Mouse (Mus musculus) cerebellum, postnatal 25 days (tissue): ENCODE data around the gene Sorbs1.

Source experiments
- DNase-seq, 2 experiments: peaks; one replicate each; pipeline ENCODE4 v3.0.0; 2021; ENCODE audit warnings: mixed read lengths in 2 of 2

The Sorbs1 gene

DNA sequence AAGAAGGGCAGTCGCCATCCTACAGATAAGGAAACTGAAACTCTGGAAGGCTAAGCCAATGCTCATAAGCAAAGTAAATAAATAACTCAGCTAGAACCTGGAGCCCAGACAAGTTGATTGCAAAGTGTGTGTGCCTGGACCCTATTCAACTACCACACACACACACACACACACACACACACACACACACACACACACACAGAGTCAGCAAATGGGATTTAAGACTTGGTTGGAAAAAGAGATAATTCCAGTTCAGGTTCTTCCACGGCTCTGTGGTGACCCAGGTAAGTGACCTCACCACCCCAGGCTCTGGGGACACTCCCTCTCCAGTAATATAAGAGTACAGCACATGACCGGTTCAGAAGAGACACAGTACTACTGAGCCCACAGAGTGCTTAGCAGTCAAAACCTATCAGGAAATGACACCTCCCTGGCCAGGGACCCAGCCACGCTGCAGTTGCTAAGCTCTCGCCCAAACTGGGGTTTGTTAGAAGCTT lies 36.1 kb downstream of the Sorbs1 start:
- no peak for DNase-seq

DNA sequence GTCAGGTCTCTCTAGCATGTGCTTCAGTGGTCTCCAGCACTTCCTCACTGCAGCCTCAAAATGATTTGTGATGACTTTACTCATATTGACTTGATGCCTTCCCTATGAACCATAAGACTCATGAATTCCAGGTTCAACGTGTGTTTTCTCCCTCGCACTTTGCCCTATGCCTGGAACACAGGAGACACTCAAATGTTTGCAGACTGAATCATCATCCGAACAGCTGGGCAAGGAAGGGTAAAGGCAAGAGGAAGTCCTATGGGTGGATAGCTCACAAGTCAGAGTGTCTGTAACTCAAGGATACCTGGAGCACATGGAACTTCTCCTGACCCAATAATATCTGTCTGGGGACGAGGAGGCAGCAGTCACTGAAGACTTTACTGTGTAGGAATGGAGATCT lies 37.1 kb downstream of the Sorbs1 start:
- no peak for DNase-seq

DNA sequence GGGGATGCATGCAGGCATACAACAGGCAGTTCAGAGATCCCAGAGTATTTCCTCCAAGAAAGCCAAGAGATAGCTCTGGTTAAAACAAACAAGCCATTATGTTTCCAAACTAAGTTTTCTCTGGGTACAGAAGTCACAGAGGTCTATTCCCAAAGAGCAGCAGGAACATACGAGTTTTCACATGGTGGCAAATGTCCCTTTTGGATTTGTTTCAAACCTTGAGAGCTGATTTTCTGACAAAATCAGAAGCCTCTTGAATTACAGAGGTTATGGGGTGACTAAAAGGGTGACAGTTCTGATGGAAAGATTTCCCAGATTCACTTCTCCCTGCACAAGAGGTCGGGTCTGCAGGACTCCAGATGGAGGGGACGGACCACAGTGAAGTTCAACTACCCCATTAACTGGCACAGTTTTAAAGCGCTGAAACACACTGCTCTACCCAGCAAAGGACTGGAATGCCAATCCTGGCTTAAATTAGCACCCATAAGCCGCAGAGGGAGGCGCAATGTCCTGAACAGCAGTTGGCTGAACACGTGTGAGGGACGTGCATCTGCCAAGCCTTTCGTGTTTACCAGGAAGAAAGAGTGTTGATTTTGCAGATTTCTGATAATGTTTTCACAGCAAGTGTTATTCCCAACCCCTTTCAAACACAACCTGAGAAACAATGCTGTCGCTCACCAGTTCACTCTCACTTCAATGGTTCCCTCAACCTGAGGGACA lies 41.9 kb downstream of the Sorbs1 start:
- DNase-seq: peak; percentile 52 to 61

DNA sequence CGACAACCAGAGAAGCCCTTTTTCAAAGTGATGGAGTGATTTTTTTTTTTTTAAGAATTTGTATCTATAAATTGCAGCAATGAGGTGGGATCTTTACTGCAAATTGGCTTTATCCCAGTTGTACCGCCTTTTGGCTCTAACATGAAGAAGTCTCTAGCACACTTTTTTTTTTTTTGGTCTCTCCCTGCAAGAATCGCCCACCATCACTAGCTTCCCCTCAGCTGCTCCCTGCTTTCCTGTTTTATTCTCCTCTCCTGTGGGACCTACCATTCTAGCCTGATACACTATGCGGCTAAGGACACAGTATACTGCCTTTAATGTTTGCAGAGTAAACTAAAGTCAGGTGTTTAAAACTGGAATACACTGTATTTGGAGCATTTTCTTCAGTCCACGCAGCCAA lies 43.8 kb downstream of the Sorbs1 start:
- no peak for DNase-seq

- DNase-seq: no peak
These were observed 45.3 kb downstream of the Sorbs1 start for GRCm38 (mm10) chr19:40468308-40468707.

- peak in 1 of 2 experiments; percentile 26 for DNase-seq
These were observed 45.8 kb downstream of the Sorbs1 start for GRCm38 (mm10) chr19:40467810-40468209.

- no peak for DNase-seq
These were observed 48.2 kb downstream of the Sorbs1 start for GRCm38 (mm10) chr19:40465339-40465738.

GRCm38 (mm10) chr19:40464408-40464807 lies 49.2 kb downstream of the Sorbs1 start:
- DNase-seq: no peak

- no peak for DNase-seq
These were observed 50.7 kb downstream of the Sorbs1 start for GRCm38 (mm10) chr19:40462892-40463291.

- no peak for DNase-seq
These were observed 51.1 kb downstream of the Sorbs1 start for GRCm38 (mm10) chr19:40462481-40462880.

DNA sequence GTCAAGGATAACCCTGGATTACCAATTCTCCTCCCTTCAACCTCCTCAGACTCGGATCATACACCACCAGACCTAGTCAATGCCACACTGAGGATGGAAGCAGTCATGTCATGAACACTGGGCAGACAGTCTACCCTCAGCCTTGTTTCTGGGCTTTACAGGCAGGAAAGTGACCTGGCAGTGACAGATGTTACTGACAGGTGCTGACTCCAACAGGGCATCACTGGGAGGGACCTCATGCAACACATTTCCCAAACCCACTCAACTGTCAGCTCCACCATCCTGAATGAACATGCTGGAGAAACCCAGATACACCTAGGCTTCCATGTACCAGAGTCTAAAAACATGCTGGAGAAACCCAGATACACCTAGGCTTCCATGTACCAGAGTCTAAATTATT lies 51.9 kb downstream of the Sorbs1 start:
- DNase-seq: peak in 1 of 2 experiments; percentile 44

GRCm38 (mm10) chr19:40460854-40461490 lies 52.6 kb downstream of the Sorbs1 start:
- no peak for DNase-seq

DNA sequence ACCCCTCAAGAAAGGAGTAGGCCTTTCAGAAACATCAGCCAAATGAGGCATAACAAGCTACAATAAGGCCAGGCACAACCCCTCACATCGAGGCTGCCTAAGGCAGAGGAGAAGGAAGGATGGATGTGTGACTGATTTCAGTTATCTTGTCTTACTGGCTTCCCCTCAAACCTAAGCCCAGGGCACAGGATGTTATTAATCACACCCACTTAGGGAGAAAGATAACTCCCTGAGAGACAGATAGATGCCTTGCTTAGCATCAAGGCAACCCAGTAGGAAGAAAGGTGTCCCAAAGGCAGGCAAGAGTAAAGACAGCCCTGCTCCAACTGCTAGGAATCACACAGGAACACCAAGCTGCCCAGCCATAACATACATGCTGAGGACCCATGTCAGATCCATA lies 54.2 kb downstream of the Sorbs1 start:
- DNase-seq: no peak

GRCm38 (mm10) chr19:40458806-40459205 lies 54.8 kb downstream of the Sorbs1 start:
- DNase-seq: no peak

GRCm38 (mm10) chr19:40455248-40455647 lies 58.3 kb downstream of the Sorbs1 start:
- no peak for DNase-seq

DNA sequence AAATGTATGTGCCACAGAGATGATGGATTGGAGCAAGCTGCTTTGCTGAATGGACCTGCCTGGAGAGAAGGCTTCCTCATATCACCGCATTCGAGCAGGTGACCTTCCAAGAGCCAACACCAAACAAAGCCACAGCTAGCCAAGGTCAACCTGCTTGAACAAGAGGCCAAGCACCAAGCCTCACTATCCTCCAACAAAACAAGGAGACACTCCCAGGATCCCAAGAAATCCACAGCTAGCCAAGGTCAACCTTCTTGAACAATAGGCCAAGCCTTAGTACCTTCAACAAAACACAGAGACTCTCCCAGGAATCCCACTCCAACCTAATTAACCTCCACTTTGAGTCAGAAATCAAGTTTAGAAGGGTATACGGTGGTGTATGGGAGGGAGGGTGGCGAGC lies 59.5 kb downstream of the Sorbs1 start:
- DNase-seq: no peak

DNA sequence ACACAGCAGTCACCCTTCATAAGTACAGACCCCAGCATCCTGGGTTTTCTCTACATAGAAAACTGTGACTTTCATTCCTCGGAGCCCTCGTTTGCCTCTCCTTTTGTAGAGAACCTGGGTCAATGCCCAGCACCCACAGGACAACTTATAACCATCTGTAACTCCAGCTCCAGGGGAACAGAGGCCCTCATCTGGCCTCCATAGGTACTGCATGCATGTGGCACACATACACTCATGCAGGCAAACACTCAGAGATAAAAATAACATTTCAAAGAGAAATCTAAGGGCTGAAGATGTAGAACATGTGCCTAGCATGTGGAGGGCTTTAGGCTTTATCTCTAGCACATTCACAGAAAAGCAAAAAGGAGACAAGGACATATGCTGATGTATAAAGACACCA lies 61.4 kb downstream of the Sorbs1 start:
- no peak for DNase-seq

DNA sequence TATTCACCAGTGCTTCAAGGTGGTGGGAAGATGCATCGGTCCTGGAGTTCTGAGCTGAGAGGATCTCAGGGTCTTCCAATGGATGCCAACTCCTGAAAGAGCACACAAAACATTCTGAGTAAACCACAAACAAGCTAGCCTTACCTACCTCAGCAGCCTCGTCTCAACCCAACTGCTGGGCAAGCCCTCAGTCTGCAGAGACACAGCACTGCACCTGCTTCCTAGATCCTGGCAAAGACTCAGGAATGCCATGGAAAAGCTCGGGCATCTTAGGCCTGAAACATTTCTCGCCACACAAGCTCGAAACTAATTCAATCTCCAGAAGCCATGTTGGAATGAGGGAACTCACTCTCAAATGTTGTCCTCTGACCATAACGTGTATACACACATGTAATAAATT lies 62.3 kb downstream of the Sorbs1 start:
- DNase-seq: no peak

- DNase-seq: no peak
These were observed 67.1 kb downstream of the Sorbs1 start for GRCm38 (mm10) chr19:40446525-40446924.

GRCm38 (mm10) chr19:40442377-40442776 lies 71.2 kb downstream of the Sorbs1 start:
- no peak for DNase-seq

DNA sequence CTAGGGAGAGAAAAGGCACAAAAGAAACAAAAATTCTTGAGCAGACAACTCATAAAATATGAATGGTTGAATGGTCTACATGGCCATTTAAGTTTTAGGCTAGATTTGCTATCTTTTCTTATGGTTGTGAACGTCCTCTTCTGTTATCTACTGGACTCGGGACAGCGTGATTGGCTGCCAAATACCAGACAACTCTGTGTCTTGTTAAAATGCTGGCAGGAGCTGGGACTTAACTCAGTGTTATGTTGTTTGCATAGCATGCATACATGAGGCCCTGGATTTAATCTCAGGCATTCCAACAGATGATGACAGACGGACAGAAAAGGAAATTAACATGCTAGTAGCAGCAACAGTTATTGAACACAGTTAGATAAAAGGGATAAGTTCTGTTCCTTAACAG lies 72.6 kb downstream of the Sorbs1 start:
- DNase-seq: no peak

DNA sequence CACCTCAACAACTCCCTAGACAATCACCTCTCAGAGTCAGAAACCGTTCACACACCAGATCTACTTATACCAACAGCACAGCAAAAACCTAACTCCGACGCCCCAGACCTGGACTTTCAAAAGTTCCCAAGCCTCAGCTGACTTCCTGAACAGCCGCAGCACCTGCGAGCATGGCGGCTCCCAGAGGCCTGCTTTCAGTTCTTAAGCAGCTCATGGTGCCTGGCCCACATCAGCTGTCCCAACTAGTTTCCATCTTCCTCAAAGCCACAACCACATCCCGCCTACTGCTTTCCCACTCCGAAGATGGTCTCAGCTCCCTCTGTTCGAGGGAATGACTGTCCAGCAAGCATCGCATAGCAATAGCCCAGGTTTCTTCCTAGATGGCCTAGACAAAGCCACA lies 74.7 kb downstream of the Sorbs1 start:
- no peak for DNase-seq

DNA sequence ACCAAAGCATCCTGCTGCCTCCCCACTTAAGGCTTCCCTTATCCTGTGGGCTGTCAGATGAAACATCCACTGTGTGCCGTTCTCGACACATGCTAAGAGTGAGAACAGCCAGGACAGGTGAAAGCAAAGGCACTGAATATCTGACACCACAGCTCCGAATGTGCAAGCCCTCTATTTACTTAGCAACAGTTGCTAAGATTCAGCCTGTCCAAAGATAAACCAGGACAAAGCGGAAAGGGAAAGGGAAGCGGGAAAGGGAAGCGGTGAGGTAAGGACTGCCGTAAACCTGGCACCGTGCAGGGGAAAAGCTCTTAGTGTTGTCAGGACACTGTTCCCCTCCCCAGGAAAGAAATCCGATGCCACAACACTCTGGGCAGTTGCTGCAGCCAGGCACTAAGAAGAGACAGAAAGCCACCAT lies 75.9 kb downstream of the Sorbs1 start:
- DNase-seq: no peak

DNA sequence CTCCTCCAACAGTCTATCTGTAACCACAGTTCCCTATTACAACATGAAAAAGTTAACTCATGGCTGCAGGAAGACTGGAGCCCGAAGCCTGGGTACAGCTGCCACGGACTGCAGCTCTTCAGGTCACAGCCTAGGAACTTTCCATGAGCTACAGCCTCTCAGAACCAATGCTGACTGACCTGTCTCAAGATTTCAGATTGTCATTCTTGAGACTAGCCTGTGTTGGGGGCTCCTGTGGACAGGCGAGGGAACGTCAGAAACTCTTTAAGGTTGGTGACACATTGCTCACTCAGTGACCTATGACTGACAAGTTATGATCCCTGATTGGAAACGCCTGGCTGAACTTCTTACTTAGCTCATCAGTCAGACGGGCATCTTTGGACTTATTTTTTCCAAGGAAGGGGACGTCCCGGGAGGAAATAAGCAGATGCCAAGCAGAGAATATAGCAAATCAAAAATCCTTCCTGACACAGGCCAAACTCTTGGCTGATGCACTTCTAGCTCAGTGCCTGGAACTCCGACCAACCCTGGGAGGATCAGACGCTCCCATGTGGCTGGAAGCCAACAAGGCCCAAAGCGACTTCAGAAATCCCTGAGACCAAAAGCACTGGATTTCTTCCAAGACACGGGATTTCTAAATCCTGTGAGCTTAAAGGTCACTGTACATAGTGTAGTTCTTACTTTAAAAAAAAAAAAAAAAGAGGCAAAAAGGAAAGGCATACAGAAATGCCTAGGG lies 76.9 kb downstream of the Sorbs1 start:
- peak; percentile 44 to 62 for DNase-seq
